Mouse (Mus musculus) liver, adult 2 months (tissue): Measurements from ENCODE around the gene Maml3.

Experiments used
- CTCF ChIP-seq: fragments of 200-500 bp; IDR thresholded peaks from 2 replicates; pipeline ENCODE4 v1.5.1; 2011; ENCODE audit warnings: low read depth, low read length, control low read depth
- POLR2A ChIP-seq: fragments of 200-500 bp; IDR thresholded peaks from 2 replicates; pipeline ENCODE4 v1.6.1; 2011; ENCODE audit warnings: low read length, control low read depth; ENCODE audit not compliant: insufficient read depth; ENCODE audit errors: extremely low read depth

DNA sequence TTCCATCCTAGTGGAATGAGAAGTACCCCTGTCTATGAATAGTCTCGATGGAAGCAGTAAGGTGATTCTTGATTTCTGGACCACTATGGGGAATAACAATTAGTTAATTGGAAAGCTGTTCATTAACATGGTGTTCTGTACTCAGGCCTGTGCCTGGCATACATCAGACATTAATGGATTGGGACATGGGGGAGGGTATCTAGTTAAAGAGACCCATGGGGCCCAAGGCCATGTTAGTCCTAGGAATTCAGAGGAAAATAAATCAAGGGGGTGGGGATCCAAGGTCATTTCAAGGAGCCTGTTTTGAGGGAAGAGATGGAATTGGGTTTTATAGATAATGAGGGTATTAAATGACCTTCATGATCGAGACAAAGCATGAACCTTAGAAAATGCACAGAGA is 179.1 kb downstream of the Maml3 start:
- TF ChIP-seq CTCF (no peak), POLR2A (no peak)
